Mouse (Mus musculus) megakaryocyte, adult 5-6 weeks (primary cell): Measurements from ENCODE around the gene Grb10. TPM values are rescaled to one million over a fixed set of nuclear protein-coding genes. Genes with fewer than 3 reads are reported as not detected.

ENCODE experiments used
- total RNA-seq, 2 experiments: library from RNA; stranded (forward) in 1 of 2; stranded (reverse) in 1 of 2; fragments of 153-499, 151-499 nt in 1 of 2; fragments of 221-1000, 200-1000 nt in 1 of 2; gene quantifications; 2 replicates each; pipeline versions ENCODE4 v1.2.3 to v1.2.4; 2015 to 2017

The Grb10 gene
- total RNA-seq, 2 experiments from 2014 or later, result 0.37 TPM; not detected in 1

Other genes with a start within 250 kb of the Grb10 start
- gene Fignl1, start 229.7 kb downstream of the Grb10 start, total RNA-seq (2015), result 45.4 and 46.4 TPM in 2 replicates
- gene Fignl1, start 229.7 kb downstream of the Grb10 start, total RNA-seq (2017), result 64.2 and 65.6 TPM in 2 replicates
- 0.23 and 0.38 TPM in 2 replicates for gene Ddc, start 140.5 kb downstream of the Grb10 start, total RNA-seq (2015)
- 0.16 TPM in 1 of 2 replicates, not detected in the other for gene Ddc, start 140.5 kb downstream of the Grb10 start, total RNA-seq (2017)